Mouse (Mus musculus) forebrain, embryonic 14.5 days (tissue): ENCODE measurements around the gene Ccdc186. TPM values are rescaled to one million over a fixed set of nuclear protein-coding genes. Genes with fewer than 3 reads are reported as not detected.
"Not testable (repeated sequence)": the region's sequence is repeated elsewhere in the genome, so short reads cannot be mapped to it uniquely, and the experiment has no call there.

Experiments used
- ATAC-seq: fragments of 200-750 bp; cut with Nextera tagmentation; 2 replicates; pipeline ENCODE4 v1.8.0; 2017; ENCODE audit warnings: mild to moderate bottlenecking, moderate library complexity
- DNase-seq: peaks from one replicate; pipeline ENCODE4 v3.0.0-alpha.2; 2015; ENCODE audit warnings: low spot score
- H3K27ac ChIP-seq: fragments of 300-500 bp; sonication (generic); 2 replicates; pipeline ENCODE4 v1.5.1; 2014; ENCODE audit warnings: low read depth, mild to moderate bottlenecking, control low read depth, low read length, moderate library complexity
- H3K27me3 ChIP-seq: fragments of 300-500 bp; sonication (generic); replicated peaks from 2 replicates; pipeline ENCODE4 v1.6.1; 2014; ENCODE audit warnings: low read length, control low read depth, mixed read lengths; ENCODE audit not compliant: control insufficient read depth, insufficient read depth
- H3K36me3 ChIP-seq: fragments of 300-500 bp; sonication (generic); 2 replicates; pipeline ENCODE4 v1.6.1; 2014; ENCODE audit warnings: low read length, control low read depth; ENCODE audit not compliant: control insufficient read depth, insufficient read depth
- H3K4me1 ChIP-seq: fragments of 300-500 bp; sonication (generic); 2 replicates; pipeline ENCODE4 v1.6.1; 2014; ENCODE audit warnings: antibody characterized with exemption, low read length, control low read depth; ENCODE audit not compliant: control insufficient read depth, insufficient read depth
- H3K4me2 ChIP-seq: fragments of 300-500 bp; sonication (generic); 2 replicates; pipeline ENCODE4 v1.6.1; 2014; ENCODE audit warnings: mild to moderate bottlenecking, control low read depth, low read length
- H3K4me3 ChIP-seq: fragments of 300-500 bp; sonication (generic); 2 replicates; pipeline ENCODE4 v1.5.1; 2014; ENCODE audit warnings: low read depth, low read length, control low read depth
- H3K9ac ChIP-seq: fragments of 300-500 bp; sonication (generic); 2 replicates; pipeline ENCODE4 v1.6.1; 2014; ENCODE audit warnings: mild to moderate bottlenecking, low read length, control low read depth, moderate library complexity
- H3K9me3 ChIP-seq: fragments of 300-500 bp; sonication (generic); replicated peaks from 2 replicates; pipeline ENCODE4 v1.6.1; 2016; ENCODE audit warnings: low read length, control low read depth, mixed read lengths; ENCODE audit not compliant: control insufficient read depth
- WGBS: fragments of 180-500 bp; shearing (Covaris S2); extraction: QIAGEN DNeasy Blood & Tissue Kit; methylation state at CpG from one replicate; pipeline ENCODE4 v1.1.7; 2014; 5-methylcytosine and 5-hydroxymethylcytosine counted together
- polyA plus RNA-seq: library from polyadenylated mRNA; unstranded; fragments of >200 nt; fragmentation: Nextera tagmentation; extraction: Ambion mirVana; gene quantifications from 2 replicates; pipeline ENCODE4 v1.2.1, GENCODE M21; 2014

Gene Ccdc186
- polyA plus RNA-seq, 1 experiment from 2014 or later = 21.2 TPM

DNA sequence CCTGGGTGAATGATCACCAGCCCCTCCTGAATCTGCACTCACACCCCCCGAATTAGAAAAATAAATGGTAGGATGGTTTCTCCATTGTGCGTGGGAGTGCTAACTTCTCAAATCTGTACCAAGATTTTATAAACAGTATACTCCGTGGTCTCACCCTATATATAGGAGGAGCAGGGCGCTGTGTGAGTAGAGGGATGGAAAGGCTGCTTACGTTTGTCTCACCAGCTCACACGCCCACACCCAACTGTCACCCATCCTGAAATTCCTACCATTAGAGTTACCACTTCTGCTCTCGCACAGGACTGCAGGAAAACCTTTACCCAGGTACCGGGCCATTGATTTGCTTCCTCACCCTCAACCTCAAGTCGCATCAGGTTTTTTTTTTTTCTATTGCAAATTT lies 53.0 kb downstream of the Ccdc186 start:
- no peaks in the 10 kb centered on the region for H3K36me3 ChIP-seq
- ATAC-seq = no peak
- no peak overlapping the region for H3K4me2 ChIP-seq
- H3K4me3 ChIP-seq = no peak overlapping the region
- H3K27me3 ChIP-seq = no peaks in the 10 kb centered on the region
- WGBS = 95% methylated on average over 9 of the region's 9 CpGs
- no peak overlapping the region for H3K27ac ChIP-seq
- H3K4me1 ChIP-seq = peaks cover 10% of the 10 kb centered on the region; the same call in 1 of the 2 replicates
- no peak for DNase-seq
- no peaks in the 10 kb centered on the region for H3K9me3 ChIP-seq
- H3K9ac ChIP-seq = no peak overlapping the region

DNA sequence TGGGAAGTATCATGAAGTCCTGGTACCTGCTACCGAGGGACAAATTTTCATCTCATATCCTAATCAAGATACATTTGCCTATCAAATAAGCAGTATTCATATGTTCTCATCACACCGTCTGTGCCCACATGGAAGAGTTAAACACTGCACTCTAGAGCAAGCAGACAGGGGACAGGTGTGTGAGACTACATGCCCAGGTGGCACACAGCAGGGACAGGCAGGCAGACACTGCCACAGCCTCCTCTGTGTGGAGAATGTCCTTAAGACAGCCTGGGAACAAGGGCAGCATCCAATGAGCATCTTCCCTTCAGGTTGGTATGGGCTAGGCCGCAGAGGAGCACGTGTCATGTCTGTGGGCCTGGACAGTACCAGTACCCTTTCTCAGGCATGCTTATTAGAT lies 59.3 kb downstream of the Ccdc186 start:
- no peaks in the 10 kb centered on the region for H3K4me1 ChIP-seq
- H3K4me3 ChIP-seq = no peak overlapping the region
- H3K9me3 ChIP-seq = no peaks in the 10 kb centered on the region
- H3K36me3 ChIP-seq = no peaks in the 10 kb centered on the region
- H3K4me2 ChIP-seq = no peak overlapping the region
- no peak overlapping the region for H3K9ac ChIP-seq
- ATAC-seq (no peak), DNase-seq (no peak)
- no peaks in the 10 kb centered on the region for H3K27me3 ChIP-seq
- no peak overlapping the region for H3K27ac ChIP-seq
- 95% methylated on average over 4 of the region's 4 CpGs for WGBS

DNA sequence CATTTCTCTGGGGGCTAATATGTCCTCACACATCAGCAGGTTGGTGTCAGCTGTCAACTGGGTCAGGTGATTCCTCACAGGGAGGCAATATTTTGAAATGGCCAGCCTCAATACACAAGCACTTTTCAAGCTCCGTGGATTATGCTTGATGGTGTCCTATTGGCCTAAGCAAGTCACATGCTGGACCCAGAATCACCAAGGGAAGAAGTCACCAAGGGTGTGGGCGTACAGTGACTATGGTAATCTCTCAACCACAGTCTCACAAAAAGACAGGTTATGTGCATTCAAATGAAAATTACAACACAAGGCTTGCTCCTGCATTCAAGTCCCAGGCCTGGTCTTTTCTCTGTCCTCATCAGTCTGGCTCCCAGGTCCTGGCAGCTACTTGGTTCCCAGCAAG lies 60.3 kb downstream of the Ccdc186 start:
- Histone ChIP-seq H3K27ac (no peak overlapping the region), H3K4me2 (no peak overlapping the region), H3K9ac (no peak overlapping the region), H3K4me1 (no peaks in the 10 kb centered on the region), H3K27me3 (no peaks in the 10 kb centered on the region), H3K36me3 (no peaks in the 10 kb centered on the region), H3K4me3 (no peak overlapping the region), H3K9me3 (no peaks in the 10 kb centered on the region)
- ATAC-seq (no peak), DNase-seq (no peak)
- WGBS = 86% methylated on average over 2 of the region's 2 CpGs

GRCm38 (mm10) chr19:56761096-56761495 lies 60.9 kb downstream of the Ccdc186 start:
- ATAC-seq (no peak), DNase-seq (no peak)
- Histone ChIP-seq H3K27ac (no peak overlapping the region), H3K36me3 (no peaks in the 10 kb centered on the region), H3K9ac (no peak overlapping the region), H3K4me3 (no peak overlapping the region), H3K9me3 (no peaks in the 10 kb centered on the region), H3K27me3 (no peaks in the 10 kb centered on the region), H3K4me1 (no peaks in the 10 kb centered on the region), H3K4me2 (no peak overlapping the region)
- 96% methylated on average over 5 of the region's 5 CpGs for WGBS

- DNase-seq (no peak), ATAC-seq (no peak)
- H3K27me3 ChIP-seq = no peaks in the 10 kb centered on the region
- H3K4me1 ChIP-seq = no peaks in the 10 kb centered on the region
- H3K9ac ChIP-seq = no peak overlapping the region
- no peak overlapping the region for H3K4me3 ChIP-seq
- no peak overlapping the region for H3K27ac ChIP-seq
- no peaks in the 10 kb centered on the region for H3K36me3 ChIP-seq
- H3K9me3 ChIP-seq = no peaks in the 10 kb centered on the region
- 94% methylated on average over 8 of the region's 8 CpGs for WGBS
- H3K4me2 ChIP-seq = no peak overlapping the region
Measured at GRCm38 (mm10) chr19:56760306-56760940, 61.6 kb downstream of the Ccdc186 start.

DNA sequence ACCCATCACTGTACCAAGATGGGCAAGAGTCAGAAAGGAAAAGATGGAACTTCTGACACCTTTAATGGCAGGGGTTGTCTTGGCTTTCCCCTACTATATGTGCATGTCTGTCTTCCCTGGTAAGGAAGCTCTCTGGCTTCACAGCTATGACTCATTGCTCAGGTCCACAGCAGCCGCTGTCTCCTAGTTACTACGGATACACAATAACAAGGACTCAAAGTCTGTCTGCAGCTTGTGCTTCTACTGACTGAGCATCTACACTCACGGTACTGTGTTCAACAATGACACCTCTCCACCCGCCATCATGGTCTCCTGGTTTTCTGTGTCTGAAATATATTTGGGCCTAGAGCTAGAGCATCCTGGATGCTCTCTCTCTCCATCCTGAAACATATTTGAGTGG lies 62.2 kb downstream of the Ccdc186 start:
- DNase-seq (no peak), ATAC-seq (no peak)
- Histone ChIP-seq H3K9ac (no peak overlapping the region), H3K4me3 (no peak overlapping the region), H3K4me2 (no peak overlapping the region), H3K27me3 (no peaks in the 10 kb centered on the region), H3K9me3 (no peaks in the 10 kb centered on the region), H3K4me1 (no peaks in the 10 kb centered on the region), H3K27ac (no peak overlapping the region), H3K36me3 (no peaks in the 10 kb centered on the region)
- 89% methylated on average over 4 of the region's 4 CpGs for WGBS

DNA sequence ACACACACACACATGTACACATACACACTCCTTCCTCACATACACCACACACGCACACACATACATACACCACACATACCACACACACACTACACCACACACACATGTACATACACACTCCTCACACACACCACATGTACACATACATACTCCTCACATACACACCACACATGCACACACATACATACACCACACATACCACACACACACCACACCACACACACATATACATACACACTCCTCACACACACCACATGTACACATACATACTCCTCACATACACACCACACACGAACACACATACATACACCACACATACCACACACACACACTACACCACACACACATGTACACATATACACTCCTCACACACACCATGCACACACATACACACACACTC lies 63.7 kb downstream of the Ccdc186 start:
- 87% methylated on average over 2 of the region's 2 CpGs for WGBS
- no peak for ATAC-seq
- Histone ChIP-seq H3K4me1 (no peaks in the 10 kb centered on the region), H3K4me3 (no peak overlapping the region), H3K9me3 (no peaks in the 10 kb centered on the region), H3K9ac (no peak overlapping the region), H3K4me2 (no peak overlapping the region), H3K27ac (no peak overlapping the region), H3K36me3 (no peaks in the 10 kb centered on the region), H3K27me3 (no peaks in the 10 kb centered on the region)
- DNase-seq = no peak

DNA sequence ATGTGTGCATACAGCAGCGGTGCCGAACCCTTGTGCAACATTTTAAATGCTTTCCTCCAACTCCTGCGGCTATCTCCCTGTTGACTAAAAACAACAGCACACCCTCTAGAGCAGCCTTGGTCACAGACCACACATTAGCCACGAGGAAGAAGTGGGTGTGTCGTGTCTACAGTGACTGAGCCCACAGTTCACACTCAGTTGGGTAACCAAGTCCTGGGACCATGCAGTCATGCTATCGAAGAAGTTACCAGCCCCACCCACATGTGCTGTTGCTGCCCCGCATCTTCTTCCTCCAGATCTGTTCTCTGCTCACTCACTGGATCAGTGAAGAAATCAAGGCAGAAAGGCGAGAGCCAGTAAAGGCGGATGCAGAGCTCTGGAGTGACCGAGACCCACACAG lies 65.6 kb downstream of the Ccdc186 start:
- H3K4me3 ChIP-seq = no peak overlapping the region
- no peak overlapping the region for H3K4me2 ChIP-seq
- WGBS = 91% methylated on average over 10 of the region's 10 CpGs
- no peak for DNase-seq
- H3K9ac ChIP-seq = no peak overlapping the region
- no peak overlapping the region for H3K27ac ChIP-seq
- H3K27me3 ChIP-seq = no peaks in the 10 kb centered on the region
- no peaks in the 10 kb centered on the region for H3K36me3 ChIP-seq
- H3K9me3 ChIP-seq = no peaks in the 10 kb centered on the region
- no peak for ATAC-seq
- H3K4me1 ChIP-seq = no peaks in the 10 kb centered on the region

GRCm38 (mm10) chr19:56754456-56754855 lies 67.5 kb downstream of the Ccdc186 start:
- WGBS = 99% methylated on average over 2 of the region's 2 CpGs
- not testable (repeated sequence) for H3K27ac ChIP-seq

More at GRCm38 (mm10) chr19:56754456-56754855, 67.5 kb downstream of the Ccdc186 start:
- H3K4me1 ChIP-seq, ATAC-seq, H3K4me3 ChIP-seq, H3K9me3 ChIP-seq, H3K9ac ChIP-seq, H3K36me3 ChIP-seq, H3K27me3 ChIP-seq, H3K4me2 ChIP-seq, DNase-seq: not testable (repeated sequence)
